Mouse (Mus musculus): Measurements from ENCODE around the gene Cbs. TPM values are rescaled to one million over a fixed set of nuclear protein-coding genes. Genes with fewer than 3 reads are reported as not detected.

Gene Cbs
- 2.1 and 2.3 TPM in 2 replicates for polyA plus RNA-seq (2016; fragmentation: Nextera tagmentation; extraction: Ambion mirVana)

DNA sequence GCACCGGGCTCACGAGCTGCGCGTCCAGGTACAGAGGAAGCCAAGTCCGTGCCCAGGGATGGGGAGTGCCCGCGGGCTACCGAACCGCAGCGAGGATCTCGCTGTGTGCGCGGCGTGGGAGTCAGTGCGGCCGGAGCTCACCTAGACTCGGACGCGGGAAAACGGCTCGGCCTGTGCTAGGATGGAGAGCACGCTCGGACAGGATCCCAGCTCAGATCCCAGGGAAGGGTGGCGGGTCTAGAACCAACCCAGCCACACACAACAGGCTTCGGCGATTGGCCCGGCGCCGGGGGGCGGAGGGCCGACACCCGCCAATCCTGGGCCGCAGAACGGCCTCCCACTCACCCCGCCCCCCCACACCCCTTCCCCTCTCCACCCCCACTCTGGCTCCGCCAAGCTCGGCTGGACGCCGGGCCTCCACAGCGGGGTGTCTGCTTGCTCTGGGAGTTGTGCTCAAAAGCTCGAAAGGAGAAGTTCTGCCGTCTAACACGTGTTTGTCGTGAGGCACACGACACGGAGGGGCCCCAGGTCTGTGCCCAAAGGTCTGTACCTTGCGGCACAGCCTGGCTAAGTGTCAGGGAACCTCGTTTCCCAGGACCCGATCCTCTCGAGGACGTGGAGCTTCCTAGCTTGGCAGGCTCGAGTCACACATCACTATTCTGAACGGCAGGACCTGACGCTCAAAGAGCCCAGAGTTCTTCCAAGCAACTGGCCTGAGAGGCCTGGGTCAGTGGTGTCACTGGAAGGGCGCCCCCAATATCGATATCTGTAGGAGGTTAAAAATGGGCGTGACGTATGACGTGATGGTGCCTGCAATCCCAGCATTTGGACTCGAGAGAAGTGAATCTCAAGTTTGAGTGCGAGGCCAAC lies at the start of gene Cbs:
TSS of gene Cbs (minus strand) at position 297 of the 870 bp plus-strand sequence.
- Histone ChIP-seq H3K9me3 (no peaks in the 10 kb centered on the region), H3K36me3 (replicated peaks) (no peaks in the 10 kb centered on the region), H3K27ac (peak within 1 kb of the TSS; percentile 66), H3K4me1 (peaks cover 21% of the 10 kb centered on the region), H3K27me3 (ENCODE audit: poor library complexity, severe bottlenecking) (peaks cover 37% of the 10 kb centered on the region), H3K4me3 (peak within 1 kb of the TSS; percentile 63)
- peak; percentile 67 for DNase-seq (ENCODE audit: extremely low spot score, low spot score)
- 2% methylated on average over 61 of the region's 61 CpGs for WGBS

GRCm38 (mm10) chr17:31686225-31686564 lies 49.2 kb upstream of the Cbs start:
- H3K27ac ChIP-seq: peak overlapping the region; percentile 41
- H3K36me3 ChIP-seq (replicated peaks): no peaks in the 10 kb centered on the region
- H3K4me3 ChIP-seq: no peak overlapping the region
- no peaks in the 10 kb centered on the region for H3K9me3 ChIP-seq
- no peak for DNase-seq (ENCODE audit: extremely low spot score, low spot score)
- 54% methylated on average over 3 of the region's 3 CpGs for WGBS
- peaks cover 12% of the 10 kb centered on the region; the same call in 1 of the 2 replicates for H3K27me3 ChIP-seq (ENCODE audit: poor library complexity, severe bottlenecking)
- H3K4me1 ChIP-seq: peaks cover 12% of the 10 kb centered on the region

GRCm38 (mm10) chr17:31685514-31686224 lies 48.6 kb upstream of the Cbs start:
- Histone ChIP-seq H3K27ac (peak overlapping the region; percentile 41), H3K9me3 (no peaks in the 10 kb centered on the region), H3K36me3 (replicated peaks) (no peaks in the 10 kb centered on the region), H3K4me1 (peaks cover 12% of the 10 kb centered on the region), H3K27me3 (ENCODE audit: poor library complexity, severe bottlenecking) (peaks cover 12% of the 10 kb centered on the region; the same call in 1 of the 2 replicates), H3K4me3 (0 out of 2 replicates have a peak overlapping the region, but pooled peaks have one; percentile 14)
- WGBS: 20% methylated on average over 17 of the region's 17 CpGs
- DNase-seq (ENCODE audit: extremely low spot score, low spot score): peak; percentile 86

- no peaks in the 10 kb centered on the region for H3K36me3 ChIP-seq (replicated peaks)
- no peaks in the 10 kb centered on the region for H3K9me3 ChIP-seq
- H3K27ac ChIP-seq: no peak overlapping the region
- H3K4me3 ChIP-seq: no peak overlapping the region
- peaks cover 12% of the 10 kb centered on the region; the same call in 1 of the 2 replicates for H3K27me3 ChIP-seq (ENCODE audit: poor library complexity, severe bottlenecking)
- WGBS: 80% methylated on average over 2 of the region's 2 CpGs
- H3K4me1 ChIP-seq: peaks cover 2% of the 10 kb centered on the region
- DNase-seq (ENCODE audit: extremely low spot score, low spot score): no peak
These were observed 43.4 kb upstream of the Cbs start for GRCm38 (mm10) chr17:31680450-31680849.

DNA sequence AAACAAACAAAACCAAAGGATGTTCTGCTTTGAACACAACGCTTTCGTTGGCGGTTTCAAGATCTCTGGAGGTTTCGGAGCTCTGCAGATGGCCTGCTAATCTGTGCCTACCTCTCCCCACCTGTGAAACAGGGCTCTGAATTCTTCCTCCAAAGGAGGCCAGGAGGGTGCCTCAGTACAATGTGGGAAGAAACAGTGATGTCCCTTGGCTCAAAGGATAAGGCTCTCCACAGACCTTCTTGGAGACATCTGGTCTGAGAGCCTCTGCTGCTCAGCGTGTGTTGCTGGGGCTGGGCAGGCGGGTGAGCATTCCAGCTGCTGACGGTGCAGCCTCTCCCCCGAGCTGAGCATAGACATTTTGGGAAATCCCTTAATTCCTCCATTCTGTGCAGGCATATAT lies 40.5 kb upstream of the Cbs start, which contains the start of gene Cryaa:
TSS of gene Cryaa (plus strand) at position 301 of the 400 bp plus-strand sequence.
- no peaks in the 10 kb centered on the region for H3K4me1 ChIP-seq
- no peaks in the 10 kb centered on the region for H3K27me3 ChIP-seq (ENCODE audit: poor library complexity, severe bottlenecking)
- H3K27ac ChIP-seq: no peak within 1 kb of the TSS
- no peaks in the 10 kb centered on the region for H3K36me3 ChIP-seq (replicated peaks)
- WGBS: 80% methylated on average over 8 of the region's 8 CpGs
- no peak for DNase-seq (ENCODE audit: extremely low spot score, low spot score)
- no peak within 1 kb of the TSS for H3K4me3 ChIP-seq
- no peaks in the 10 kb centered on the region for H3K9me3 ChIP-seq

- 94% methylated on average over 1 of the region's 1 CpGs for WGBS
- no peaks in the 10 kb centered on the region for H3K36me3 ChIP-seq (replicated peaks)
- DNase-seq (ENCODE audit: extremely low spot score, low spot score): no peak
- no peaks in the 10 kb centered on the region for H3K9me3 ChIP-seq
- no peak overlapping the region for H3K27ac ChIP-seq
- no peak overlapping the region for H3K4me3 ChIP-seq
- H3K4me1 ChIP-seq: peaks cover 26% of the 10 kb centered on the region
- H3K27me3 ChIP-seq (ENCODE audit: poor library complexity, severe bottlenecking): no peaks in the 10 kb centered on the region
These were observed 37.4 kb upstream of the Cbs start for GRCm38 (mm10) chr17:31674426-31674825.

DNA sequence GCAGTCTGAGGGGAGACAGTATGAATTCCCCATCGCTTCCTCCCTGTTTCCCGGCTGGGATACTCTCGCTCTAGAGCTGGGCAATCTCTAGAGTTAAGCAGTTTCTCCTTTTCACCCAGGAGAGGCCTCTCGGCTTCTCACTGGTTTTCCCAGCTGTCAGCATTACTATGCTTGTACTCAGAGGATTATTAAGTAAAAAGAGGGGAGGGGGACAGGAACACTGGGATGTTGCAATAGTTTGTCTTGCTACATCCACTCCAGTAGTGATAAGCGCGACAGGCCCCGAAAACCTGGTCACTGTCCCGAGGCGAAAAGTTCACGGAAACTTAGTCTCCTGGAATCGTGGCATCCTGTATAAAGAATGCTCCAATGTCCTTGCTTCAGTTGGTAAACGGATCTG lies 35.2 kb upstream of the Cbs start:
- Histone ChIP-seq H3K4me1 (peaks cover 27% of the 10 kb centered on the region), H3K36me3 (replicated peaks) (no peaks in the 10 kb centered on the region), H3K27ac (no peak overlapping the region), H3K27me3 (ENCODE audit: poor library complexity, severe bottlenecking) (no peaks in the 10 kb centered on the region), H3K9me3 (no peaks in the 10 kb centered on the region), H3K4me3 (no peak overlapping the region)
- DNase-seq (ENCODE audit: extremely low spot score, low spot score): no peak
- WGBS: 89% methylated on average over 12 of the region's 12 CpGs

- H3K9me3 ChIP-seq: no peaks in the 10 kb centered on the region
- H3K27ac ChIP-seq: no peak overlapping the region
- H3K36me3 ChIP-seq (replicated peaks): no peaks in the 10 kb centered on the region
- DNase-seq (ENCODE audit: extremely low spot score, low spot score): no peak
- WGBS: 73% methylated on average over 8 of the region's 8 CpGs
- peaks cover 27% of the 10 kb centered on the region for H3K4me1 ChIP-seq
- no peak overlapping the region for H3K4me3 ChIP-seq
- H3K27me3 ChIP-seq (ENCODE audit: poor library complexity, severe bottlenecking): no peaks in the 10 kb centered on the region
These were observed 34.7 kb upstream of the Cbs start for GRCm38 (mm10) chr17:31671698-31672097.

- DNase-seq (ENCODE audit: extremely low spot score, low spot score): peak; percentile 34
- Histone ChIP-seq H3K9me3 (no peaks in the 10 kb centered on the region), H3K4me1 (peaks cover 27% of the 10 kb centered on the region), H3K36me3 (replicated peaks) (no peaks in the 10 kb centered on the region), H3K4me3 (0 out of 2 replicates have a peak overlapping the region, but pooled peaks have one; percentile 5), H3K27me3 (ENCODE audit: poor library complexity, severe bottlenecking) (no peaks in the 10 kb centered on the region), H3K27ac (peak overlapping the region; percentile 71)
- 6% methylated on average over 11 of the region's 11 CpGs for WGBS
These were observed 33.1 kb upstream of the Cbs start for GRCm38 (mm10) chr17:31670163-31670562.

- Histone ChIP-seq H3K27ac (no peak overlapping the region), H3K36me3 (replicated peaks) (no peaks in the 10 kb centered on the region), H3K4me3 (no peak overlapping the region), H3K27me3 (ENCODE audit: poor library complexity, severe bottlenecking) (no peaks in the 10 kb centered on the region), H3K9me3 (no peaks in the 10 kb centered on the region), H3K4me1 (peaks cover 31% of the 10 kb centered on the region)
- 81% methylated on average over 9 of the region's 9 CpGs for WGBS
- no peak for DNase-seq (ENCODE audit: extremely low spot score, low spot score)
These were observed 31.3 kb upstream of the Cbs start for GRCm38 (mm10) chr17:31668306-31668705.

GRCm38 (mm10) chr17:31664760-31665159 lies 27.7 kb upstream of the Cbs start:
- Histone ChIP-seq H3K36me3 (replicated peaks) (no peaks in the 10 kb centered on the region), H3K9me3 (no peaks in the 10 kb centered on the region), H3K4me3 (no peak overlapping the region), H3K27ac (no peak overlapping the region), H3K4me1 (peaks cover 9% of the 10 kb centered on the region), H3K27me3 (ENCODE audit: poor library complexity, severe bottlenecking) (no peaks in the 10 kb centered on the region)
- 16% methylated on average over 4 of the region's 4 CpGs for WGBS
- DNase-seq (ENCODE audit: extremely low spot score, low spot score): peak; percentile 78

GRCm38 (mm10) chr17:31662855-31663254 lies 25.8 kb upstream of the Cbs start:
- H3K27me3 ChIP-seq (ENCODE audit: poor library complexity, severe bottlenecking): no peaks in the 10 kb centered on the region
- H3K4me3 ChIP-seq: no peak overlapping the region
- peaks cover 14% of the 10 kb centered on the region for H3K4me1 ChIP-seq
- H3K9me3 ChIP-seq: no peaks in the 10 kb centered on the region
- no peak for DNase-seq (ENCODE audit: extremely low spot score, low spot score)
- H3K36me3 ChIP-seq (replicated peaks): no peaks in the 10 kb centered on the region
- no peak overlapping the region for H3K27ac ChIP-seq
